8 mouse cellular contexts compared by ENCODE assay signal in the genomic region with DNA sequence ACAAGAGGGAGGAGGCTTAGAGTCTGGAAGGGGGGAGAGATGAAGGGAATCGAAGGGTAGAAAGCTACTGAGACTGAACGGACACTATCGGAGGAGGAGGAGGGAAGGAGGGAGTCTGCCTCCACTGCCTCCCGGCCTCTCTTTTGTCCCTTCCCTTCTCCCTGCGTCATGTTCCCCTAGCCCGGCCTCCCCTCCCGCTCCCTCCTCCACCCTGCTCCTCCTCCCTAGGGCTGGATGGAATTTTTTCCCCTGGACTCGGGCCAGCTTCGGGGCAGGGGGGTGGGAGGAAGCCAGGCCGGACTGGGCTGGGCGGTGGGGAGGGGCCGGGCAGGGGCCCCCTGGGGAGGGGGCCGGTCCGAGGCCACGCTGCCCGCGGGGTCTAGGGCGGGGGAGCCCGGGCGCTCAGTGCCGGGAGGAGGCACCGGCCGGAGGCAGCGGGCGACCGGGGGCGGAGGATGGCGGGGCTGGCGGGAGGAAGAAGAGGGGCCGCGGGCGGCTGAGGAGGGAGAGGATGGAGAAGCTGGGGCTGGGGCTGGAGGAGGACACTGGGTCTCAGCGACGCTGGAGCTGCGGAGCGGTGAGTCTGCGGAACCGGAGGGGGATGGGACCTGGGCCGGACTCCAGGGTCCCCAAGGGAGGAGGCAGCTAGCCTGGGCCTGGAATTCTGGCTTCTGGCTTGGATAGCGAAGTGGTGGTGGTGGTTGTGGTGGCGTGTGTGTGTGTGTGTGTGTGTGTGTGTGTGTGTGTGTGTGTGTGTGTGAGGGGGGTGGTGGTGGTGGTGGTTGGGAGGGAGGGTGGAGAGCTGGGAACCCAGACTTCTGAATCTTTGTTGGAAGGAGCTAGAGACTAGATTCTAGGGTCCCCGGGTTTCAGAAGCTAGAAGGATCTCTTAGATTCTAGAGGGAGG. TPM values are rescaled to one million over a fixed set of nuclear protein-coding genes. Genes with fewer than 3 reads are reported as not detected.
DNase-seq lines count a peak whose midpoint lies in the region; ATAC-seq and TF ChIP-seq lines count a peak whose summit lies in the region.

A gene (plus strand): TSS at position 408 of the 907 bp plus-strand sequence.

- no peak for TF ChIP-seq EP300 in ES-Bruce4 (IDR thresholded peaks at IDR 0.05; ENCODE audit: insufficient read depth, low read depth, low read length)
- no peak for TF ChIP-seq EP300 in liver, embryonic 14.5 days (IDR thresholded peaks at IDR 0.05; ENCODE audit: low read depth)

- no peak for TF ChIP-seq POLR2A in ES-Bruce4 (IDR thresholded peaks at IDR 0.05; ENCODE audit: insufficient read depth, low read length)

- no peak for TF ChIP-seq CTCF in ES-Bruce4 (IDR thresholded peaks at IDR 0.05; ENCODE audit: low read depth, low read length)
- no peak for TF ChIP-seq CTCF in liver, embryonic 14.5 days (IDR thresholded peaks at IDR 0.05; ENCODE audit: low read depth)

- peak within 1 kb of the TSS; percentile 58 for H3K4me2 ChIP-seq in forebrain, embryonic 14.5 days (ENCODE audit: low read length)
- H3K4me2 ChIP-seq in heart, embryonic 16.5 days (ENCODE audit: low read depth, low read length), result peak within 1 kb of the TSS; percentile 82
- peak within 1 kb of the TSS; percentile 55 for H3K4me2 ChIP-seq in liver, embryonic 14.5 days (ENCODE audit: low read depth)
- peak within 1 kb of the TSS; percentile 87 for H3K4me2 ChIP-seq in neural tube, embryonic 11.5 days (ENCODE audit: low read depth)

- no peaks in the 10 kb centered on the region for H3K9me3 ChIP-seq in ES-Bruce4 (replicated peaks; ENCODE audit: control insufficient read depth, insufficient read depth, low read length, poor library complexity, severe bottlenecking)
- no peaks in the 10 kb centered on the region for H3K9me3 ChIP-seq in forebrain, embryonic 14.5 days (replicated peaks; ENCODE audit: control insufficient read depth, low read length)
- no peaks in the 10 kb centered on the region for H3K9me3 ChIP-seq in heart, embryonic 16.5 days (replicated peaks; ENCODE audit: control insufficient read depth, low read length)
- H3K9me3 ChIP-seq in liver, embryonic 14.5 days (ENCODE audit: control insufficient read depth, low read length), result no peaks in the 10 kb centered on the region
- no peaks in the 10 kb centered on the region for H3K9me3 ChIP-seq in neural tube, embryonic 11.5 days (ENCODE audit: control insufficient read depth, low read length)

- H3K36me3 ChIP-seq in ES-Bruce4 (ENCODE audit: control insufficient read depth, insufficient read depth, low read length, poor library complexity, severe bottlenecking), result no peaks in the 10 kb centered on the region; the same call in 1 of the 2 replicates
- H3K36me3 ChIP-seq in forebrain, embryonic 14.5 days (ENCODE audit: control insufficient read depth, insufficient read depth, low read length), result peaks cover 3% of the 10 kb centered on the region
- H3K36me3 ChIP-seq in heart, embryonic 16.5 days (ENCODE audit: control insufficient read depth, insufficient read depth), result peaks cover 1% of the 10 kb centered on the region; the same call in 1 of the 2 replicates
- H3K36me3 ChIP-seq in liver, embryonic 14.5 days (replicated peaks; ENCODE audit: control insufficient read depth, insufficient read depth, low read depth), result no peaks in the 10 kb centered on the region
- peaks cover 4% of the 10 kb centered on the region for H3K36me3 ChIP-seq in neural tube, embryonic 11.5 days (ENCODE audit: control insufficient read depth, insufficient read depth, low read length)

- H3K4me3 ChIP-seq in ES-Bruce4 (ENCODE audit: low read depth, low read length), result peak within 1 kb of the TSS; percentile 69
- peak within 1 kb of the TSS; percentile 85 for H3K4me3 ChIP-seq in forebrain, embryonic 14.5 days (ENCODE audit: low read depth, low read length)
- peak within 1 kb of the TSS; percentile 88 for H3K4me3 ChIP-seq in heart, embryonic 16.5 days (ENCODE audit: low read length)
- peak within 1 kb of the TSS; percentile 52 to 69 for H3K4me3 ChIP-seq in liver, embryonic 14.5 days (ENCODE audit: insufficient read depth in 1 of 2, low read depth in 2 of 2, low read length in 2 of 2)
- peak within 1 kb of the TSS; percentile 64 for H3K4me3 ChIP-seq in neural tube, embryonic 11.5 days (ENCODE audit: low read depth, low read length)

- ATAC-seq in cerebellum, adult (ENCODE audit: insufficient number of reproducible peaks, low FRiP score, low TSS enrichment), result peak; percentile 86
- peak; percentile 85 for ATAC-seq in forebrain, embryonic 14.5 days
- ATAC-seq in heart, embryonic 16.5 days (replicated peaks; ENCODE audit: extremely low read depth, insufficient read depth, low FRiP score), result peak; percentile 84
- peak; percentile 74 for ATAC-seq in liver, embryonic 14.5 days (ENCODE audit: insufficient read depth)
- ATAC-seq in neural tube, embryonic 11.5 days (ENCODE audit: insufficient read depth, low FRiP score, low TSS enrichment), result peak; percentile 79

- peak within 1 kb of the TSS; percentile 91 for H3K9ac ChIP-seq in ES-Bruce4 (ENCODE audit: low read depth, poor library complexity, severe bottlenecking)
- H3K9ac ChIP-seq in forebrain, embryonic 14.5 days (ENCODE audit: low read length), result peak within 1 kb of the TSS; percentile 97
- H3K9ac ChIP-seq in heart, embryonic 16.5 days (ENCODE audit: low read length), result peak within 1 kb of the TSS; percentile 95
- peak within 1 kb of the TSS; percentile 31 for H3K9ac ChIP-seq in liver, embryonic 14.5 days (replicated peaks)
- peak within 1 kb of the TSS; percentile 93 for H3K9ac ChIP-seq in neural tube, embryonic 11.5 days (ENCODE audit: low read length)

- H3K27ac ChIP-seq in ES-Bruce4 (ENCODE audit: insufficient read depth, low read length), result peak within 1 kb of the TSS; percentile 87
- H3K27ac ChIP-seq in forebrain, embryonic 14.5 days (ENCODE audit: low read depth, low read length), result peak within 1 kb of the TSS; percentile 100
- peak within 1 kb of the TSS; percentile 99 for H3K27ac ChIP-seq in heart, embryonic 16.5 days (ENCODE audit: low read length)
- no peak within 1 kb of the TSS for H3K27ac ChIP-seq in liver, embryonic 14.5 days
- peak within 1 kb of the TSS; percentile 99 for H3K27ac ChIP-seq in neural tube, embryonic 11.5 days (ENCODE audit: low read depth, low read length)

- peak; percentile 94 for DNase-seq in forebrain, embryonic 14.5 days (ENCODE audit: low spot score)
- peak; percentile 96 for DNase-seq in kidney, postnatal 14 days
- peak in 1 of 3 experiments; percentile 19 for DNase-seq in liver, embryonic 14.5 days (ENCODE audit: low read depth in 3 of 3, low spot score in 3 of 3)
- DNase-seq in neural tube, embryonic 11.5 days (ENCODE audit: low spot score), result peak; percentile 93
- DNase-seq in testis, postnatal 14 days (ENCODE audit: low spot score), result peak; percentile 88

- H3K27me3 ChIP-seq in ES-Bruce4 (ENCODE audit: control insufficient read depth, insufficient read depth, low read length, poor library complexity, severe bottlenecking), result no peaks in the 10 kb centered on the region
- no peaks in the 10 kb centered on the region for H3K27me3 ChIP-seq in forebrain, embryonic 14.5 days (replicated peaks; ENCODE audit: control insufficient read depth, insufficient read depth, low read length)
- no peaks in the 10 kb centered on the region for H3K27me3 ChIP-seq in heart, embryonic 16.5 days (ENCODE audit: control insufficient read depth, insufficient read depth, low read length)
- peaks cover 15% of the 10 kb centered on the region for H3K27me3 ChIP-seq in liver, embryonic 14.5 days (ENCODE audit: control insufficient read depth, insufficient read depth, low read length)
- H3K27me3 ChIP-seq in neural tube, embryonic 11.5 days (ENCODE audit: control insufficient read depth, insufficient read depth, low read length), result no peaks in the 10 kb centered on the region

- 1% methylated on average over 39 of the region's 42 CpGs for WGBS in forebrain, embryonic 14.5 days
- WGBS in heart, embryonic 16.5 days, result 1% methylated on average over 38 of the region's 42 CpGs
- under 1% methylated on average over 40 of the region's 42 CpGs for WGBS in liver, embryonic 14.5 days (ENCODE audit: insufficient replicate concordance)
- under 1% methylated on average over 19 of the region's 42 CpGs for WGBS in neural tube, embryonic 11.5 days

- peaks cover 6% of the 10 kb centered on the region for H3K4me1 ChIP-seq in ES-Bruce4 (ENCODE audit: control insufficient read depth, insufficient read depth, low read length)
- peaks cover 22% of the 10 kb centered on the region for H3K4me1 ChIP-seq in forebrain, embryonic 14.5 days (ENCODE audit: control insufficient read depth, insufficient read depth, low read length)
- peaks cover 24% of the 10 kb centered on the region for H3K4me1 ChIP-seq in heart, embryonic 16.5 days (ENCODE audit: control insufficient read depth, insufficient read depth, low read length)
- peaks cover 0 to 3% of the 10 kb centered on the region in 2 experiments; a peak in 2 of 4 replicates for H3K4me1 ChIP-seq in liver, embryonic 14.5 days (replicated peaks; ENCODE audit: control insufficient read depth in 2 of 2, insufficient read depth in 2 of 2, low read length in 1 of 2)
- H3K4me1 ChIP-seq in neural tube, embryonic 11.5 days (ENCODE audit: control insufficient read depth, insufficient read depth, low read length), result peaks cover 16% of the 10 kb centered on the region

RNA-seq across cellular contexts. Expression of the gene that starts here (rescaled TPM):
- 81.0 and 82.4 TPM in 2 replicates for polyA plus RNA-seq in ES-Bruce4 (2011; ENCODE audit: insufficient read depth, insufficient read length, low read depth, missing spikeins)
- polyA plus RNA-seq in forebrain, embryonic 14.5 days (2014; fragmentation: Nextera tagmentation; extraction: Ambion mirVana), result 5.6 and 10.9 TPM in 2 replicates
- 17.4 and 23.6 TPM in 2 replicates for polyA plus RNA-seq in heart, embryonic 16.5 days (2015; fragmentation: Nextera tagmentation; extraction: Ambion mirVana)
- 7.0 and 8.7 TPM in 2 replicates for polyA plus RNA-seq in liver, embryonic 14.5 days (2012; rRNA removed)
- polyA plus RNA-seq in liver, embryonic 14.5 days (2014; fragmentation: Nextera tagmentation; extraction: Ambion mirVana), result 1.0 and 2.1 TPM in 2 replicates
- polyA plus RNA-seq in neural tube, embryonic 11.5 days (2014; fragmentation: Nextera tagmentation; extraction: Ambion mirVana), result 22.1 and 27.0 TPM in 2 replicates

Comparison
In these comparisons a context has a peak if more than half of its experiments do, and no peak if none do; other contexts are left out.
1. H3K9ac ChIP-seq: peak in every context shown above with its lines; median percentile 97 in forebrain, embryonic 14.5 days; 95 in heart, embryonic 16.5 days; 93 in neural tube, embryonic 11.5 days; 91 in ES-Bruce4; 31 in liver, embryonic 14.5 days.